Mouse (Mus musculus) liver, embryonic 15.5 days (tissue): ENCODE measurements at regions not wholly inside any gene's neighbourhood (a gene's known extent, or its start where the extent isn't known, plus 50 kb on each side); places are given as distances from the start of the nearest gene placed in this dataset.

Experiments used
- ATAC-seq: fragments of 200-750 bp; cut with Nextera tagmentation; 2 replicates; pipeline ENCODE4 v1.8.0; 2017; ENCODE audit warnings: moderate number of reproducible peaks, mild to moderate bottlenecking, moderate library complexity; ENCODE audit not compliant: insufficient read depth
- H3K27ac ChIP-seq: fragments of 300-500 bp; sonication (generic); replicated peaks from 2 replicates; pipeline ENCODE4 v1.5.1; 2015; ENCODE audit warnings: mild to moderate bottlenecking, inconsistent platforms
- H3K27me3 ChIP-seq: fragments of 300-500 bp; sonication (generic); 2 replicates; pipeline ENCODE4 v1.6.1; 2015; ENCODE audit warnings: mild to moderate bottlenecking, inconsistent platforms
- H3K36me3 ChIP-seq: fragments of 300-500 bp; sonication (generic); replicated peaks from 2 replicates; pipeline ENCODE4 v1.6.1; 2015; ENCODE audit warnings: moderate library complexity, mild to moderate bottlenecking, inconsistent platforms
- H3K4me1 ChIP-seq: fragments of 300-500 bp; sonication (generic); replicated peaks from 2 replicates; pipeline ENCODE4 v1.6.1; 2015; ENCODE audit warnings: inconsistent platforms
- H3K4me2 ChIP-seq: fragments of 300-500 bp; sonication (generic); 2 replicates; pipeline ENCODE4 v1.6.1; 2015; ENCODE audit warnings: moderate library complexity, mild to moderate bottlenecking, inconsistent platforms
- H3K4me3 ChIP-seq: fragments of 300-500 bp; sonication (generic); replicated peaks from 2 replicates; pipeline ENCODE4 v1.5.1; 2015; ENCODE audit warnings: mild to moderate bottlenecking, inconsistent platforms
- H3K9ac ChIP-seq: fragments of 300-500 bp; sonication (generic); 2 replicates; pipeline ENCODE4 v1.6.1; 2015; ENCODE audit warnings: moderate library complexity, mild to moderate bottlenecking, inconsistent platforms
- H3K9me3 ChIP-seq: fragments of 300-500 bp; sonication (generic); replicated peaks from 2 replicates; pipeline ENCODE4 v1.6.1; 2016; ENCODE audit warnings: inconsistent platforms
- WGBS: fragments of 180-500 bp; shearing (Covaris S2); methylation state at CpG from one replicate; pipeline ENCODE4 v1.1.7; 2015; ENCODE audit warnings: mixed read lengths; ENCODE audit not compliant: insufficient replicate concordance; 5-methylcytosine and 5-hydroxymethylcytosine counted together

DNA sequence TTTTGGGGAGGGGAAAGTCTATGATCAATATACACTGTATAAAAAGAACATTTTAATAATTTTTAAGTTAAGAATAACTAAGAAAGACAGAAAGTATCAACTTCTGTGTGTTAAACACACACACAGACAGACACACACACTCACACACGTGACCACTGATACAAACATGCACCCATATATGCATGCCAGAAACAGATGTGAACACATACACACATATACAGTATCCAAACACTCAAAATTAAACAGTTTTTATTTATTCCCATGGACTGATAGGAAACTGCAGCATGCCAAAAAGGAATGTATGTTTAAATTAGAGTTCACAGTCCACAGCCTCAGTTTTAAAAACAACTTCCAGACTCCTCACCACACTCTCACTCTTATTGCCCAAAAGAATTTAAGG is 203.4 kb upstream of the Tbl1x start:
- no peak overlapping the region for H3K4me3 ChIP-seq
- H3K4me2 ChIP-seq: no peak overlapping the region
- no peak for ATAC-seq
- no peaks in the 10 kb centered on the region for H3K36me3 ChIP-seq
- H3K27ac ChIP-seq: no peak overlapping the region
- no peaks in the 10 kb centered on the region for H3K9me3 ChIP-seq
- WGBS: 45% methylated on average over 1 of the region's 1 CpGs
- no peaks in the 10 kb centered on the region for H3K27me3 ChIP-seq
- no peaks in the 10 kb centered on the region for H3K4me1 ChIP-seq
- no peak overlapping the region for H3K9ac ChIP-seq

GRCm38 (mm10) chrX:77314384-77314783 is 196.4 kb upstream of the Tbl1x start:
- no peak for ATAC-seq
- Histone ChIP-seq H3K27me3 (no peaks in the 10 kb centered on the region), H3K36me3 (no peaks in the 10 kb centered on the region), H3K9me3 (no peaks in the 10 kb centered on the region), H3K4me3 (no peak overlapping the region), H3K27ac (no peak overlapping the region), H3K4me2 (no peak overlapping the region), H3K9ac (no peak overlapping the region), H3K4me1 (no peaks in the 10 kb centered on the region)
- 47% methylated on average over 3 of the region's 3 CpGs for WGBS

DNA sequence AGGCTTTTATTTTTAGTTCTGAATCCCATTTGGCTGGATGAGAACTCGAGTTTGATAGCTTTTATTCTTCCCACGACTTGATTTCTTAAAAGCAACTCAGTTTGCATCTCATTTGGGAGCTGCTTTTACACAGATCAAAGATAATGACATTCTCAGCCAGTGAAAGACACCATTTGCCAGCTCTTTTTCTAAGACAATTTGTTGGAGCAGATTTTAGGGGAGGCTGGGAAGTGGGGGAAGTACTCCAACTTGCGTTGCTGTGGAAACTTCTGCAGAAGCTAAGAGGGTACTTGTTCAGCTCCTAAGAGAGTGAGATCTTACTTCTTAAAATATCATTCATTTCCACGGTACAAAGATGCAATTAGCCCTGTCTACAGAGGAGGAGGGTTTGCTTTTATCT is 187.2 kb upstream of the Tbl1x start:
- Histone ChIP-seq H3K4me1 (no peaks in the 10 kb centered on the region), H3K4me3 (no peak overlapping the region), H3K36me3 (no peaks in the 10 kb centered on the region), H3K27ac (no peak overlapping the region), H3K27me3 (no peaks in the 10 kb centered on the region), H3K9ac (no peak overlapping the region), H3K4me2 (no peak overlapping the region), H3K9me3 (no peaks in the 10 kb centered on the region)
- ATAC-seq: no peak
- WGBS: 33% methylated on average over 4 of the region's 4 CpGs

GRCm38 (mm10) chrX:77353181-77353580 is 157.6 kb upstream of the Tbl1x start:
- H3K4me1 ChIP-seq: no peaks in the 10 kb centered on the region
- no peak overlapping the region for H3K4me2 ChIP-seq
- no peak overlapping the region for H3K4me3 ChIP-seq
- no peaks in the 10 kb centered on the region for H3K9me3 ChIP-seq
- H3K27ac ChIP-seq: no peak overlapping the region
- ATAC-seq: no peak
- 34% methylated on average over 2 of the region's 2 CpGs for WGBS
- H3K36me3 ChIP-seq: no peaks in the 10 kb centered on the region
- no peak overlapping the region for H3K9ac ChIP-seq
- H3K27me3 ChIP-seq: no peaks in the 10 kb centered on the region

DNA sequence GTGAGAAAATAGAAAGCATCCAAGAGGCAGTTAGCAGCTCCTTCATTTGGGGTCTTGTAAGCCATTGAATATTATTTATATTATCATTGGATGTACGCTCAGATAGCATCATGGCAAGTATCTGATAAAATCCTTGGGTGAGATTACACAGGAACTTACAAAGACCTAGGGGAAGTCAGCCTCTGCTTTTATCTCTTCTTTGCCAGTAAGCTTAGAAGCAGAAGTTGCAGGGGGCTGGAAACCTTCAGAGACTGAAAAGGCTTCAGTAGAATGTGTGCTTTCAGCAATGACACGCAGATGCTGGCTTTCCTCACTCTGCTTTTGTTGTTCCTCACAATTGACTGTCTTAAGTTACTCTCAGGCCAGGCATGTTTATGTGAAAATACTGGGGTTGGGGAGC is 150.3 kb upstream of the Tbl1x start:
- Histone ChIP-seq H3K4me3 (no peak overlapping the region), H3K4me2 (no peak overlapping the region), H3K4me1 (no peaks in the 10 kb centered on the region), H3K9me3 (no peaks in the 10 kb centered on the region), H3K27me3 (no peaks in the 10 kb centered on the region), H3K27ac (no peak overlapping the region), H3K9ac (no peak overlapping the region), H3K36me3 (no peaks in the 10 kb centered on the region)
- WGBS: 34% methylated on average over 2 of the region's 2 CpGs
- ATAC-seq: no peak

DNA sequence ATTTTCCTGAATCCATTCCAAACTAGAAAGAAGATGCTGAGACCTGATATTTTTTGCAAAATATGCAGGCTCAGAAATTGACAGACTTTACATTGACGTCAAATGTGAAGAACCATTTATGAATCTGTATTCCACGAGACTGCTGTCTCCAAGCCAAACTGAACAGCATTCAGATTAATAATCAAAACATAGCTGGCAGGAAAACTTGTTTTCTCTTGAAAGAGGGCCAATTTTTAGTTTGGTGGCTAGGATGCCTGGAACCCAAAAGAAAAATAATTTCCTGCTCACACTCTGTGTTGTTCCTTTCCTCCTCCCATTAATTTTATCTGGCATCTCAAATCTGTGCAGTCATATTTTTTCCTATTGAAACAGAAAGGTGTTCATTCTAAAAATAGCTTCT is 149.7 kb upstream of the Tbl1x start:
- Histone ChIP-seq H3K4me1 (no peaks in the 10 kb centered on the region), H3K4me2 (no peak overlapping the region), H3K27ac (no peak overlapping the region), H3K9ac (no peak overlapping the region), H3K4me3 (no peak overlapping the region), H3K27me3 (no peaks in the 10 kb centered on the region), H3K9me3 (no peaks in the 10 kb centered on the region), H3K36me3 (no peaks in the 10 kb centered on the region)
- WGBS: 71% methylated on average over 2 of the region's 2 CpGs
- ATAC-seq: no peak

DNA sequence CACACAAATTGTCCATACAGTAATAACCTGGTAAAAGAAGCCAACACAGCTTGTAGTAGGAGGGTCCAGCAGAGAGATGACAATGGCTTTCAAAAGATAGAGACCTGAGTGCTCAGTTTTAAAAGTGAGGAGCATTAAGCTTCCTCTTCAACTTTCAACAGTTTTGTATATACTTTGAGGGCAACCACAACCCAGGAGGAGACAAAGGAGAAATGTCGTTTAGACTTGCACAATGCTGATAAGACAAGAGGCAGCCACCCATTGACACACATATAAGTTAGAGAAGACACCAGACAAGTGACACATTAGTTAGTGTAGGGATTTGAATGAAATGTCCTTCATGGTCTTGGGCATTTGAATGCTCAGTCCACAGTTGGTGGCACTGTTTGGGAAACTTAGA is 147.2 kb upstream of the Tbl1x start:
- 5% methylated on average over 1 of the region's 1 CpGs for WGBS

GRCm38 (mm10) chrX:77367351-77367750 is 143.5 kb upstream of the Tbl1x start:
- Histone ChIP-seq H3K27me3 (no peaks in the 10 kb centered on the region), H3K4me1 (no peaks in the 10 kb centered on the region), H3K4me3 (no peak overlapping the region), H3K9ac (no peak overlapping the region), H3K27ac (no peak overlapping the region), H3K36me3 (no peaks in the 10 kb centered on the region), H3K9me3 (no peaks in the 10 kb centered on the region), H3K4me2 (no peak overlapping the region)
- no peak for ATAC-seq

More for the DNA sequence above, 147.2 kb upstream of the Tbl1x start:
- Histone ChIP-seq H3K27me3 (no peaks in the 10 kb centered on the region), H3K9me3 (no peaks in the 10 kb centered on the region), H3K4me3 (no peak overlapping the region), H3K36me3 (no peaks in the 10 kb centered on the region), H3K4me1 (no peaks in the 10 kb centered on the region), H3K9ac (no peak overlapping the region), H3K27ac (no peak overlapping the region), H3K4me2 (no peak overlapping the region)
- no peak for ATAC-seq

DNA sequence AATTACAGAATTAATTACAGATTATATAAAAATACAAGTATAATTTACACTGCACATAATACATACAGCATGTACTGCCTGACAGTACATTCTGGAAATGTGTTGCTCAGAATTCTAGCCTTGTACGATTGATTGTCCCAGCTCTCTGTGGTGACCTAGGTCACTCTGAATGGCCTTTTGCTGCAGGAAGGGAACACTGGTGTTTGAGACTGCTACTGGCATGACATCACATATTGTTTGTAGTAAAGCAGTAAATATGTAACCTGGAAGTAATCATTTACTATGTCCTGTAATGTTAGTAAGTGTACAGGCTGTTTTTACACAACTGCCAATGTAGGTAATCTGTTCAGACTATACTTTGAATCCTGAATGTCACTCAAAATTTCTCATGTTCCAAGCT is 123.5 kb upstream of the Tbl1x start:
- Histone ChIP-seq H3K9me3 (no peaks in the 10 kb centered on the region), H3K4me3 (no peak overlapping the region), H3K27ac (no peak overlapping the region), H3K9ac (no peak overlapping the region), H3K4me2 (no peak overlapping the region), H3K27me3 (no peaks in the 10 kb centered on the region), H3K36me3 (no peaks in the 10 kb centered on the region), H3K4me1 (no peaks in the 10 kb centered on the region)
- peak; percentile 31; the same call in 1 of the 2 replicates for ATAC-seq
- WGBS: 65% methylated on average over 1 of the region's 1 CpGs

- no peaks in the 10 kb centered on the region for H3K9me3 ChIP-seq
- no peak overlapping the region for H3K27ac ChIP-seq
- no peak for ATAC-seq
- no peak overlapping the region for H3K9ac ChIP-seq
- no peaks in the 10 kb centered on the region for H3K4me1 ChIP-seq
- H3K36me3 ChIP-seq: no peaks in the 10 kb centered on the region
- no peak overlapping the region for H3K4me3 ChIP-seq
- no peak overlapping the region for H3K4me2 ChIP-seq
- H3K27me3 ChIP-seq: no peaks in the 10 kb centered on the region
- WGBS: 61% methylated on average over 4 of the region's 4 CpGs
Observed at GRCm38 (mm10) chrX:77391760-77392446, 118.9 kb upstream of the Tbl1x start.

GRCm38 (mm10) chrX:77406896-77407295 is 103.9 kb upstream of the Tbl1x start:
- WGBS: 35% methylated on average over 3 of the region's 3 CpGs
- no peak overlapping the region for H3K9ac ChIP-seq
- ATAC-seq: no peak

DNA sequence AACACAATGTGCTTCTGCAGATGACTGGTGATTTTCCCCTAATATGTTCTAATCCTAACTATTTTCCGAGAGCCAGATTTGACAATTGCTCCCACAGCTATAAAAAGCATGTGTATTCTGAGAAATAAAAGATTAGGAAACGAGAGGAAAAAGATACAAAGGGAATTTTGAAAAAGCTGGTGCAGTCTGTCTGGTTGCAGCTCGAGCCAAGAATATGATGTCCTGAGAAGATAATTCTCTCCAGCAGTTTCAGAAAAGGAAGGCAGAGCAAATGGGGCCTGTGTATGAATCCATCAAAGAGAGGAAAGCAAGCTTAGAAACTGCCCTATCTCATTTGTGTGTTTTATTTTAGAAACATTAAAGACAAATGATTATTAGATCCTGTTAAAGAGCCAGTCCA is 102.9 kb upstream of the Tbl1x start:
- Histone ChIP-seq H3K4me2 (no peak overlapping the region), H3K9me3 (no peaks in the 10 kb centered on the region), H3K27ac (no peak overlapping the region), H3K9ac (no peak overlapping the region), H3K27me3 (no peaks in the 10 kb centered on the region), H3K4me1 (no peaks in the 10 kb centered on the region), H3K36me3 (no peaks in the 10 kb centered on the region), H3K4me3 (no peak overlapping the region)
- WGBS: 32% methylated on average over 3 of the region's 3 CpGs
- no peak for ATAC-seq

More at GRCm38 (mm10) chrX:77406896-77407295, 103.9 kb upstream of the Tbl1x start:
- Histone ChIP-seq H3K27ac (no peak overlapping the region), H3K4me1 (no peaks in the 10 kb centered on the region), H3K36me3 (no peaks in the 10 kb centered on the region), H3K27me3 (no peaks in the 10 kb centered on the region), H3K4me3 (no peak overlapping the region), H3K4me2 (no peak overlapping the region), H3K9me3 (no peaks in the 10 kb centered on the region)
